Mouse (Mus musculus): ENCODE measurements at regions not wholly inside any gene's neighbourhood (a gene's known extent, or its start where the extent isn't known, plus 50 kb on each side); places are given as distances from the start of the nearest gene placed in this dataset.

- DNase-seq (ENCODE audit: low read depth, low spot score) = no peak
Observed at GRCm38 (mm10) chr3:137100627-137101404, 240.1 kb upstream of the Emcn start.

GRCm38 (mm10) chr3:137105930-137106329, 234.9 kb upstream of the Emcn start:
- DNase-seq (ENCODE audit: low read depth, low spot score) = no peak

GRCm38 (mm10) chr3:137108197-137108596, 232.7 kb upstream of the Emcn start:
- no peak for DNase-seq (ENCODE audit: low read depth, low spot score)

- DNase-seq (ENCODE audit: low read depth, low spot score) = no peak
Observed at GRCm38 (mm10) chr3:137109786-137110185, 231.1 kb upstream of the Emcn start.

- no peak for DNase-seq (ENCODE audit: low read depth, low spot score)
Observed at GRCm38 (mm10) chr3:137110485-137110884, 230.4 kb upstream of the Emcn start.

- DNase-seq (ENCODE audit: low read depth, low spot score) = no peak
Observed at GRCm38 (mm10) chr3:137129967-137130366, 210.9 kb upstream of the Emcn start.

GRCm38 (mm10) chr3:137142041-137142440, 198.8 kb upstream of the Emcn start:
- no peak for DNase-seq (ENCODE audit: low read depth, low spot score)

- no peak for DNase-seq (ENCODE audit: low read depth, low spot score)
Observed at GRCm38 (mm10) chr3:137146062-137146461, 194.8 kb upstream of the Emcn start.

- no peak for DNase-seq (ENCODE audit: low read depth, low spot score)
Observed at GRCm38 (mm10) chr3:137147405-137147804, 193.5 kb upstream of the Emcn start.

- no peak for DNase-seq (ENCODE audit: low read depth, low spot score)
Observed at GRCm38 (mm10) chr3:137150414-137151010, 190.4 kb upstream of the Emcn start.

- DNase-seq (ENCODE audit: low read depth, low spot score) = no peak
Observed at GRCm38 (mm10) chr3:137151431-137151830, 189.4 kb upstream of the Emcn start.

- DNase-seq (ENCODE audit: low read depth, low spot score) = peak; percentile 4
Observed at GRCm38 (mm10) chr3:137153234-137153633, 187.6 kb upstream of the Emcn start.

- DNase-seq (ENCODE audit: low read depth, low spot score) = no peak
Observed at GRCm38 (mm10) chr3:137154200-137155042, 186.4 kb upstream of the Emcn start.

- DNase-seq (ENCODE audit: low read depth, low spot score) = no peak
Observed at GRCm38 (mm10) chr3:137155043-137155404, 185.8 kb upstream of the Emcn start.

- DNase-seq (ENCODE audit: low read depth, low spot score) = no peak
Observed at GRCm38 (mm10) chr3:137156250-137156975, 184.5 kb upstream of the Emcn start.

- no peak for DNase-seq (ENCODE audit: low read depth, low spot score)
Observed at GRCm38 (mm10) chr3:137189035-137189434, 151.8 kb upstream of the Emcn start.

GRCm38 (mm10) chr3:137190489-137190888, 150.4 kb upstream of the Emcn start:
- no peak for DNase-seq (ENCODE audit: low read depth, low spot score)

GRCm38 (mm10) chr3:137191009-137191408, 149.9 kb upstream of the Emcn start:
- DNase-seq (ENCODE audit: low read depth, low spot score) = no peak

GRCm38 (mm10) chr3:137193873-137194272, 147.0 kb upstream of the Emcn start:
- DNase-seq (ENCODE audit: low read depth, low spot score) = no peak

- DNase-seq (ENCODE audit: low read depth, low spot score) = no peak
Observed at GRCm38 (mm10) chr3:137211667-137212066, 129.2 kb upstream of the Emcn start.

GRCm38 (mm10) chr3:137216036-137216435, 124.8 kb upstream of the Emcn start:
- DNase-seq (ENCODE audit: low read depth, low spot score) = no peak

GRCm38 (mm10) chr3:137217245-137217644, 123.6 kb upstream of the Emcn start:
- DNase-seq (ENCODE audit: low read depth, low spot score) = no peak
